Mouse (Mus musculus) retina, adult 2 months (tissue): ENCODE measurements at regions not wholly inside any gene's neighbourhood (a gene's known extent, or its start where the extent isn't known, plus 50 kb on each side); places are given as distances from the start of the nearest gene placed in this dataset.

Experiments used
- DNase-seq: peaks from one replicate; pipeline ENCODE4 v3.0.0-alpha.2; 2012; ENCODE audit warnings: low read depth, low spot score

GRCm38 (mm10) chr2:138820489-138820888 lies 564.1 kb downstream of the Btbd3 start:
- DNase-seq = no peak

DNA sequence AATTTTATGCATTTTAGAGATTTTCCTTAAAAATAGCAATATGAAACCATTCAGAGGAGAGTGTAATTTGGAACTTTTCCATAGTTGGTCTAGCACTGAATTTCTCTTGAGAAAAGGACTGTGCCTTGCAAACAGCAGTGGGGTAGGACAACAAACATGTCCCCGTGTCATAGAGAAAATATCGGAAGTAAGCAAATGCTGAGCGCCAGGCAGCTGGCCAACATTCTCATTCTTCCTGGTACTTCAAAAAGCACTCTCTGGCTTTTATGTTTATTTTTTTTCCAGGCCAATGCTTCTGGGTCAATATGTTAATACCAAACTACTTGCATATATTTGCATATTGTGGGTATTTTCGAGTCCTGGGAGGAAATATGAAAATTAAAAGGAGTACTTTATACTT lies 568.5 kb downstream of the Btbd3 start:
- DNase-seq = no peak

GRCm38 (mm10) chr2:138827813-138828570 lies 571.6 kb downstream of the Btbd3 start:
- no peak for DNase-seq

DNA sequence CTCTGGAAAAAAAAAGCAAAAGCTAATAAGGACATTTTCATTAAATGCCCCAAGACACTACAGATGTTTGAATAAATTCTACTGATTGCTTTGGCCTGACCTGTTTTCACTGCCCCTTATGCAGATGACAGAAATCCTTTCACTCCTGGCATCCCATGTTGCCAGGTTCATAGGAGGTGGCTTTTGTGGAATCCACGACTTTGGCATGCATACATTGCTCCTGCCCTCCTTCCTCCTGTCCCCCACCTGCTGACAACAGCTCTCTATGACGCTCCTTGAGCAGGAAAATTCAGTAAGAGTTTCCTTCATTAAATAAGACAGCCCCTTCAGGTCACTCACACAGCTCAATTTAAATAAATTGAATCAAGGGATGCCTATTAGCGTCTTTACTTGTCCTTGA lies 582.5 kb downstream of the Btbd3 start:
- no peak for DNase-seq

DNA sequence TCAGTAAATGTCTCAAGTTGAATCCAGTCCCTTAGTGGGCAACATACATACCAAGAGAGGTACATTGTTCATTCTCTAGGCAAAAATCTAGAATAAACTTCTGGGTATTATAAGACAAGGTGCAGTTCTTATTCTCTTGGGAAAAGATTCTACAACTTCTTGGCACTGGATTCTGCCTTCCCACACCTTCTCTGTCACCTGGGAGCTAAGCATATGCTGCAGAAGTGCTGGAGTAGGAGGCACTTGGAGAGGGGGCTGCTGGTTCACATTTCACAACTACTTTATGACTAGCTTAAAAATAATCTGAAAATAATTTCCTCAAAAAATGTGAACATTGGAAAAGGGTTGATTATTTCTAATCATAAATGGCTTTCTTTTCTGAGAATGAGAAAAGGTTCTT lies 602.8 kb downstream of the Btbd3 start:
- DNase-seq = no peak

GRCm38 (mm10) chr2:138896563-138896962 lies 597.1 kb upstream of the Sptlc3 start:
- DNase-seq = no peak

- no peak for DNase-seq
Measured at GRCm38 (mm10) chr2:138897101-138897500, 596.6 kb upstream of the Sptlc3 start.

DNA sequence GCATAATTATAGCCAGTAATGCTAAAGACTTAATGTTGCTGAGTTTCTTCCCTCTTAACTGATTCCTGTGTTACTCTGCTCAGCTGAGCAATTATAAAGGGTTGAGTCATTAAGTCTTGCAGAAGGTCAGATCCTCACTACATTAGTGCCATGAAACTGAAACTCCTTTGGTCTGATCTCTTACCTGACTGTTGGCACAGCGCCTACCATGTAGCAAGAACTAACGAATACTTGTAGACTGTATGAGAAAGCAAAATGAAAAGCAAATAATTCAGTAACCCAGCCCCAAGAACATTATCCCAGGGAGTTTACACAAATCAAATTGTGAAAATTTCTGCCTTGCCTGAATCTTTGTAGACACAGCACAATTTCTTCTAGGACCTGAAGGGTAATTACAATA lies 556.5 kb upstream of the Sptlc3 start:
- no peak for DNase-seq

GRCm38 (mm10) chr2:138939367-138939766 lies 554.3 kb upstream of the Sptlc3 start:
- no peak for DNase-seq

DNA sequence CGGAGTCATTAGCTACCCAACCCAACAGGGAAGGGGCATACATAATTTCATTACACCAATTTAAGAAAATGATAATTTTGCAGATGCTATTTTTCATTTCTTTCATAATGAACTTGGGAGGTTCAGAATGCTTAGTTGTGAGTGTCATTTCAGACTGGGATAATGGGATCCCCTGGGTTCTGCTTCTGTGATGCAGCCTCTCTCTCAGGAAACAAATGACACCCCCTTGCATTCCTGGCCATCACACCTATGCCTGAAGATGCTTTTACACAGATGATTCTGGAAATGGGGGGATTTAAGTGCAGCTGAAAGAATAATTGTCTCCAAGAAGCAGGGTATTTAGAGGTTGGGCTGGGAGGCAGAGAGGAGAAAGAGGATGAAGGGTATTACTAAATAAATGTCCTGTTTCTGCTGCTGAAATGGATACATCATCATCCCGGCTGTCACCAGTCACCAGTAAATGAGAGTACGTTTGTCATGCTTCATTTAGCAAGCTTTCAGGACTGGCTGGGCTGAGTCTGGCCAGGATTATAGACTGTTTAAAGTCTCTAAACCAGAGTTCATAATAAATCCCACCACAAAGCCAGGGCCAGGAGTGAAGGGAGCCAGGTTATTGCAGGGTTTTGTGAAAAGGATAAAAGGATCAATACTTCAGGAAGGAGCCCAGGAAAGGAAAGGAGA lies 527.5 kb upstream of the Sptlc3 start:
- no peak for DNase-seq

GRCm38 (mm10) chr2:138974548-138974947 lies 519.2 kb upstream of the Sptlc3 start:
- no peak for DNase-seq

DNA sequence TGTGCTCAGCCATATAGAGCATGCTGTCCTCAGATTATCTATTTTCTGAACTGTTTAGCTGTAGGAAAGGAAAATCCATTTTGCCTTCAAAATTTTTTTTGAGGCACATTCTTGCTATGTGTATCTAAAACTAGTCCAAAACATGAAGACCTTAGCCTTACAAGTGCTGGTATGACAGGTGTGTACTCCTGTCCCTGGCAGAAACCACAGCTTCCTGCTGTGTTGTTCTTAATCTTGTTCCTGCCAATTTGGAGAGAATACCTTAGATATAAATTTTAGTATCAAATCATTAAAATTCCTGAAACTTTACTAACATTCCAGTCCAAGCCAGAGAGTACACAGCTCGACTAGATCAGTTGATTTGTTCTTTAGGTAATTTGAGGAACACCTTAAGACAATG lies 503.7 kb upstream of the Sptlc3 start:
- DNase-seq = no peak

DNA sequence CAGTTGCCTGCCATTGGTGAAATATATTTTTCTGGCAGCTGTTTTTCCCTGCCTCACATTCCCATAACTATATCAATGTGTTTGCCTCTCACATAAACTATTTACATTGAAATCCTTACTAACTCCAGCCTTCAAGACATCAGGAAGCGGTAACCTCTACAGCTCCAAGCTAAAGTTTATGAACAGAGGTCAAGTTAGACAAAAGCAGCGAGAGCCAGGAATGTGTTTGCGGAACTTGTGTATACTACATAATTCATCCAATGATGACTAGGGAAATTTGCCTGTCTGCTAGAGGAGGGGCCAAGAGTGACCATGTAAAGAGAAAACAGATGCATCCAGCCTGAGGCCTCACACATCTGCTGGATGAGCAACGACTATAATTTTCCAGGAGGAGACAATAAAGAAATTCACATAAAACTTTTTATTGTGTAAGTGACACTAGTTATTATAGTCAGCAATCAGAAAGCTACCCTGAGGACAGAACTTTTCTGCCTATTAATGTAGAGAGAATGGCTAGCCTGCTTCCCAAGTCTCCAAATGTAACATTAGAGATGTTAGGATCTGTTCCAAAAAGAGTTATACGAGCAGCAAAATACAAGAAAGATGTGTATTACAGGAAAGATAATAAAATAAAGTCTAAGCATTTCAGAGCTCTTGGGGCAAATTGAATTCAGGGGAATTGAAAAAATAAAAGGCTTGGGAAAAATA lies 461.5 kb upstream of the Sptlc3 start:
- DNase-seq = no peak

GRCm38 (mm10) chr2:139034800-139035199 lies 458.9 kb upstream of the Sptlc3 start:
- DNase-seq = no peak

GRCm38 (mm10) chr2:139041671-139042273 lies 451.9 kb upstream of the Sptlc3 start:
- DNase-seq = no peak

DNA sequence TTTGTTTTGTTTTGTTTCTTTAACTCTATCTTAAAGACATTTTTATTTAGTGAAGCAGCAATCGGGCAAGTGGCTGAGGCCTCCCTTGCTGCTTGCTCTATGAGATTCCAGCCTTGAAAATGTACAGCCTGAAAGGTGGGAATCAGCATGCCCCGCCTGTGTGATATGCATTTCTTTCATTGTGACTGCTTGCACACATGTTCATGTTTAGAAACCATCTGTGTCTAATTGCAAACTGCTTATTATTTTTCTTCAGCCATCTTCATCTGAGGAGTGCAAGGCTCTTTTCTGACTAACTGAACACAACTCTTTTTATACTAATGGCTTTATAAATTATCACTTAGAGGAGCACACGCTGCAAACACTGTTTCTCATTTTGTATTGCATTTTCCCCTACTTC lies 449.0 kb upstream of the Sptlc3 start:
- no peak for DNase-seq

GRCm38 (mm10) chr2:139055249-139055648 lies 438.5 kb upstream of the Sptlc3 start:
- no peak for DNase-seq

DNA sequence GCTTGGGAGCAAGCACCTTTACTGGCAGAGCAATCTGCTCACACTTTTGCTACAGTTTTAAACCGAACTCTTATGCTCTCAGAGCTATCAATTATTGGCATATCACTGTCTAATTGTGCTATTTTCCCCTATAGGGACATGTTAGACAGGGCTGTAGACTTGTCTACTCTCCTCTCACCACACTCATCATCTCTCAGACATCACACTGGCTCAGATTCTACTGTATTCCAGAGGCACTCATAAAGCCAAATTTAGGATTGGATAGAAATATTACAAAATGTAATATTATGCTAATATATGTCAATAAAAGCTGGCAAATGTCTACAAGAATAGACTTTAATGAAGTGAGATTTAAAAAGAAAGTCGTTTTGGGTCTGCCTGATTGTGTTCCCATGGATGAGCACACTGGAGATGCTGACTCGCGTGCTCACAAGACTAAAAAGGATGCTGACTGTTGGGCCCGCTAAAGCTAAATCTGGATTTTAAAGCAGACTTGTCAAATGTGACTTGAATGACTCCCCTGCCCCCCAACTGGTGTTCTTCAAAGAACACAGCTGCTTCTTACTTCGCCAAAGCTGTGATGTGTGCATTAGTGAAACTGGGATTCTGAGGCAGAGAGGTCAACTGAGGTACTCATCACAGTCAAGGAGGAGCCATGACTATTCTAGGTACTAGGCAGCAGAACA lies 424.3 kb upstream of the Sptlc3 start:
- DNase-seq = no peak

- no peak for DNase-seq
Measured at GRCm38 (mm10) chr2:139071690-139072089, 422.0 kb upstream of the Sptlc3 start.

GRCm38 (mm10) chr2:139093487-139094066 lies 400.1 kb upstream of the Sptlc3 start:
- DNase-seq = no peak

- DNase-seq = no peak
Measured at GRCm38 (mm10) chr2:139111669-139112068, 382.0 kb upstream of the Sptlc3 start.
